Mouse (Mus musculus) adrenal gland, adult 8-10 months (tissue): ENCODE measurements at regions not wholly inside any gene's neighbourhood (a gene's known extent, or its start where the extent isn't known, plus 50 kb on each side); places are given as distances from the start of the nearest gene placed in this dataset.

Experiments used
- DNase-seq: peaks from one replicate; pipeline ENCODE4 v3.0.0; 2022

DNA sequence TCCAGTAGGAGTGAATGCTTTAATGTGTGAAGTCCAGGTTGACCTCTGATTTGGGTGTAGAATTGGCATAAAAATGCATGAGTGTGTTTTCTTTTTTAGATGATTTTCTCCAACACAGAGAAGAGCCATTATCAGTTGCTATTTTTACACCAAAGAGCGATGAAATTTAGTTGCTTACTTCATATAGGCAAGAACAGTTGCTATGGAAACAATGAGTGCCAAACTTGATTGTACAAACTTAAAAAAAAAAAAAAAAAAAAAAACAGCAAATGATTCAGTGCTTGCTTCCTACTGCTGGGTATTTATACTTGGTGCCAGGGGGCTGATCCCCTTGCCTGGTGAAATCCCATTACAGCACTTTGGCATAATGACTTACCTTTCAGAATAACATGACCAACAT is 268.0 kb downstream of the Sec23a start:
- DNase-seq: no peak

GRCm38 (mm10) chr12:58728094-58728493 is 283.7 kb downstream of the Sec23a start:
- DNase-seq: no peak

DNA sequence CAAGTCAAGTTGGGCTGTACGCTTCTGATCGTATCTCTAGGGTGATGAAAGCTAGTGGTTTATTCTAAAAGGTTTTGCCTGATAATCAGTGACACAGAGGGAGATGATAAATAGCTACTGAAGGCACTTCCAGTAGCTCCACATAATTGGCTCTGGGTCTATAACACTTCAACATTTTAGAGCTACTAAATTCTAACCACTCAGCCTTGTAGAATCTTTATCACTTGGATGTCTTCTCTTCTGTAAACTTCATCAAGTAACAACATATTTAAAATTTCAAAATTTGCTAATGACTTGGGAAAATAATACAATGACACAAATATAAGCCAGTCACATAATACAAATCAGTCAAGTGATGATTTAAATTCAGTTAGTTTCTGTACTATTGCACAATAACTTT is 284.3 kb downstream of the Sec23a start:
- DNase-seq: no peak

DNA sequence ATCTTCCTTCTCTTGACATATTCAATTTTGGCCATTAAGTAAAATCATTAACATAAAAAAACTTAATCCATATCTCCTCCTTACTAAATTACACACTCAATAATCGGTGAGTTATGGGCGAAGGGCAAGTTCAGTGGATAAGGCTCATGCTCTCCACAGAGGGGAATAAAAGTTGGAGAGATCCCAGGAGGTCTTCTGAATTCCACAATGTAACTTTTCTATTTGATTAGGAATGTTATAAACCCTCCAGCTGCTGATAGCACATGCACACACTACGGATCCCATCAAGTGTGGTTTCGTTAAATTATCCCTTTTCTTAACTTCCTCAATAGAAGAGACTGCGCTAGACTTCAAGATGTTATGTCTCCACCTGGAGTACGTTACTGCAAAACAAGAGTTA is 293.9 kb downstream of the Sec23a start:
- no peak for DNase-seq

DNA sequence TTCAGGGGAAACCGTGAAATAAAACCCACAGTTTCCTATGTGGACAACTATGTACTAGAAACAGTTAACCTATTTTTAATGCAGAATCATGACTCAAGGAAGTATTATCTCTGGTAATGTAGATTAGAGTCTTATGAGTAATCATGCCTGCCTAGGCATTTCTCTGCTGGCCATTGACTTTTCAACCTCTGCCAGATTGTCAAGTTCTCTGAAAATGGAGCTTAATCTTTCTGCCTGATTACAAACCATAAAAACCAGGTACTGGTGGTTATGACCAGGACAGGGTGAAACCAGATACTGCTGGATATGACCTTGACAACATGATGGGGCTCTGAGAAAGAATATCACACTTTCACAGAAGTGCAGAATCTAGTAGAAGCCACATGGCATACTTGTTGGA is 297.6 kb downstream of the Sec23a start:
- no peak for DNase-seq

DNA sequence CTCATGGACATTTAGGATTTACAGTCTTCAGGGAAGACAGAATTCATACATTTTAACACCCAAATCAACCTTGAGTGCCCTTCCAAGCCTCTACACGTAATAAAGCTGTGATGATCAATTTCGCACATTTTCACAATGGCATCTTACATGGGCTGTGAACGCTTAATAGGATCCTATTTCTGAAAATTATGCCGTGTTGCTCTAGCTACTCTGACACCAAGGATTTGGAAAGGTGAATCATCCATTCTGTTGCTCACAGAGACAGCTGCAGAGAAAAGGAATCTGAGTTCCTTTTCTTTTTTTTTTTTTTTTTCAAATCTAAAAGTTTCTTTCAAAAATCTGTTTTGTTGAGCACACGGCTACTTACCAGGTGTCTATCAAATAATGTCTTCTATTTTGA is 316.1 kb downstream of the Sec23a start:
- DNase-seq: no peak

- DNase-seq: no peak
Observed at GRCm38 (mm10) chr12:58669914-58670635, 341.7 kb downstream of the Sec23a start.

- no peak for DNase-seq
Observed at GRCm38 (mm10) chr12:58654530-58655056, 357.2 kb downstream of the Sec23a start.

DNA sequence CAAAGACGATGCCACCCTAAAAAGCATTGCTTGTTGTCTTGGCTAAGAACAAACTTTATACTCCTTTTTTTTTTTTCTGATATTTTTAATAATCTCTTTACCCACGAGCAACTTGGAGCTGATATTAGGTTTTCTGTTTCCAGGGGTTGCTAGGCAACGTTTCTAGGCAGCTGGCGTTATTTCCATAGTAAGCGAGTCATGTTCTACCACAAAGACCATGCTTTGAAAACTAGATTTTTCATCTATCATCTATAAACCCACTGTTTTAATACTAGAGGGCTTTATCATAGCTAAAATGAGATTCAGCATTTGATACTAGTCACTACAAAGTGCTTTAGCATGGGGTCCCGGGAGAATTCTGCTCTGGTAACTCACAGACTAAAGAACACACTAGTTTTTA is 358.1 kb downstream of the Sec23a start:
- DNase-seq: no peak

GRCm38 (mm10) chr12:58653222-58653621 is 358.6 kb downstream of the Sec23a start:
- DNase-seq: no peak

- DNase-seq: no peak
Observed at GRCm38 (mm10) chr12:58652701-58653100, 359.1 kb downstream of the Sec23a start.

DNA sequence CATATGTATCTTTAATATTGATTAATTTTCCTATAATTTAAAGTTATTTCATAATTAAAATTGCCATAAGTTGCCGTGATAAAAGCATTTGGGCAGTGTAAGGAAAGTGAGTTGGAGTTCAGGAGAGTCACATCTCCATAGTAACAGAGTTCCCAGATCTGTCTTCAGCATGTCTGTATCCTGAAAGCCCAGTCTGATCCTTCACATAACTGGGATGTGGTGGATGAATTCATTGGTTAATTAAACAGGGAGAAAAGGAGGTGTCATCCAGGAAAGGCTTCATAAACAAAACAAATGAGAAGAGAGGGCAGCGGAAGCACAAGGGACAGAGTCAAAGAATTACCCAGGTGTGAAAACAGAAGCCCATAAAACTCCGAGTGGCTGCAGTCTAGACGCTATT is 363.5 kb downstream of the Sec23a start:
- no peak for DNase-seq

- no peak for DNase-seq
Observed at GRCm38 (mm10) chr12:58643843-58644242, 368.0 kb downstream of the Sec23a start.

DNA sequence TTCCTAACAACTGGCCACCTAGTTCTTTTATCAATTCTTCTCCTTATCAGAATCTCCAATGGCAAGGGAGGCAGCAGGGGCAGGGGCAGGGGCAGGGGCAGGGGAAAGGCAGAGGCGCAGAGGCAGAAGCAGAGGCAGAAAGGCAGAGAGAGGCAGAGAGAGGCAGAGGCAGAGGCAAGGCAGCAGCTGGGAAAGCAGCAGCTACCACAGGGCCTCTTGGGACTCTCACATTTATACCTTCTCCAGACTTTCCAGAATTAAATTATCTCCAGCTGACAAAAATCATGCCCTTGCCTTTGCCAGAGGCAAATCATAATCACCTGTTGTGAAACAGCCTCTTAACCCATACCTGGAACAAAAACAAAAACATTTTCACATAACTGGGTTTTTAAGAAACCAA is 370.4 kb upstream of the Clec14a start:
- DNase-seq: no peak

DNA sequence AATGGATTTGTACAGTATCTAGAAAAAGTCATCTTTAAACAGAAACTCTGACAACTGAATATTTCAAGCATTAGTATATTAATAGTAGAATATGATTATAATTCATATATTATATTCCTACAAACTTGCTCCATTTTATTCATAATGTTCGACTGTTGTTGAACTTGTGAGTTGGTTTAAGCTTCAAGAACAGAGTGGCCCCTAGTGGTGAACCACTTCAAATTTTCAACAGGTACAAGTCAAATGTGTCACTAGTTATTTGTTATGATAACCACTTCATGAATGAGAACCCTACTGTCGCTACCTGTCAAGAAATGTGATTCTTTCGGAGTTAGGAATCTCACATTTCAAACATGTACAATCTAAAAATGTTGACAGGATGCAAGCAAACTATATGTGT is 369.2 kb upstream of the Clec14a start:
- no peak for DNase-seq

DNA sequence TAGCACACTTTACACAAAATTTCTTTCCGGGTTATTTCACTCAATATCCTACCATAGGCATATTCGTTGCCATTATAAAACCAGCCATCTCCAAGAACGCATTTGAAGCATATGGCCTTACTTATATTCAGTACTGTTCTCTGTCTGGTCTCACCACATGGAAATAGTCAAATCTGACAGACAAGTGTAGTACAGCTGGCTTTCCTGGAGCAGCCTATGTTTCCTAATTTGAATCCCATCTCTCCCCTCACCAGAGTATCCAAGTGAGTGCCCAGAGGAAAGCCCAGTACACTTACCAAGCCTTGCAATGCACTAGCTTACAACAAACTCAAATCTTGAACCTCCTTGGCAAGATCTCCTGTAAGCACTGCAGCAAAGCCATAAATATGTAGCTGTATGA is 363.4 kb upstream of the Clec14a start:
- DNase-seq: no peak

- no peak for DNase-seq
Observed at GRCm38 (mm10) chr12:58628817-58629216, 359.7 kb upstream of the Clec14a start.

- DNase-seq: no peak
Observed at GRCm38 (mm10) chr12:58625144-58625543, 356.1 kb upstream of the Clec14a start.

DNA sequence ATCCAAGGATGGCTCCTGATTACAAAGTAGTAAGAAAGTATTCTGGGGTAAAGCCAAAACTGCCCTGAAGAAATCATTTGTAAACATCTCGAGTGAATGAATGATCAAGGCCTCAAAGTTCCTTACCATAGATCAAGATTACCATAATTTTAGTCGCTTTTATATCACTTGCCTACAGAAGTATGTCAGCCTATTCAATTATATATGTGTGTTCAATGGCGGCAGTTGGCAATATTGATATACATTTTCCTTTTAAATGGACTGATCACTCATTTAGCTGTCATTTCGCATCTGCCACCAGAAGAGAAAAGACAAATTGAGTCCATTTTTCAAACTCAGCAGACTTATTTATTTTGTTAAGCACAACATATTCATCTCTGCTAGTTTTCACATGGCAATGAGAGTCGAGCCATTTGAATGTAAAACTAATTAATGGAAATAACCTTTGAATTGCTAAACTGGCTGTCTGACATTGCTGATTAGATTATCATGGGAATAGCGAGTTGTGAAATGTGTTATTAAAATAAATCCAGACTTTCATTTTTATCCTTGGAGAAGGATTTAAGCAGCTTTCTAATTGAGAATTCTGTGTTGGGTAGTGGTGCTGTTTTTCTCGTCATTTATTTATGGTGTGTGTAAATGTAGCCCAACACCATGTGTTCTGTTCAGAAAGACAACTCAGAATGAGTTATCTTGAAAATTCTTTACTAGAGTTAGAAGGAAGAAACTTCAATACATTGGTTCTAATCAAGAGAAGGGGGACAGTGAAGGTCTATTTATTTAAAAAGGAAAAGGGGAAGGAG is 350.6 kb upstream of the Clec14a start:
- no peak for DNase-seq

- no peak for DNase-seq
Observed at GRCm38 (mm10) chr12:58594781-58595180, 325.7 kb upstream of the Clec14a start.

DNA sequence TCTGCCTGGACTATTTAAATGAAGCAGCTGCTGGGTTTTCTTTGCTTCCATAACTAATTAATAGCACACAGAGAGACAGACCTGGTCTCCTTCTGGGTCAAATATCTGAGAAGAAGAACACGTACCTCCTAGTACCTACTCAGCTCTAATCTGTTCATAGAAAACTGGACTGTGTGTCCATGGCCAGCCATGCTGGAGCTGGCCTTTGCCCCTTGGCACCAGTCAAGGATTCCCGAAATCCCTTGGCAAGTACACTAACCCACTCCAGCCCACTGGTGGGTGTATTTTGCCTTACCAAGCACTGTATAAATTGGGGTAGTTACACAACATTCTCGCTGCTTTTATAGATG is 322.4 kb upstream of the Clec14a start:
- DNase-seq: no peak

GRCm38 (mm10) chr12:58590547-58591479 is 321.7 kb upstream of the Clec14a start:
- DNase-seq: no peak
